Mouse (Mus musculus) G1E (cell line): ENCODE data around the gene Vps4a. TPM values are rescaled to one million over a fixed set of nuclear protein-coding genes. Genes with fewer than 3 reads are reported as not detected.
A peak's percentile ranks its signal among the peaks of the same experiment; 100 is the strongest.

Experiments
- ATAC-seq: 2 replicates; pipeline ENCODE4 v1.8.0; 2016; ENCODE audit warnings: mild to moderate bottlenecking; ENCODE audit not compliant: insufficient number of reproducible peaks, poor library complexity, low FRiP score, severe bottlenecking; ENCODE audit errors: extremely low read depth
- DNase-seq: peaks from one replicate; pipeline ENCODE4 v3.0.0; 2012; ENCODE audit warnings: low spot score
- H3K27me3 ChIP-seq: 2 replicates; pipeline ENCODE4 v1.6.1; 2012; ENCODE audit warnings: mild to moderate bottlenecking, low read length, inconsistent platforms; ENCODE audit not compliant: insufficient read depth
- H3K36me3 ChIP-seq: replicated peaks from 2 replicates; pipeline ENCODE3; 2012; ENCODE audit warnings: mild to moderate bottlenecking, inconsistent platforms
- H3K4me1 ChIP-seq: 2 replicates; pipeline ENCODE4 v1.6.1; 2012; ENCODE audit warnings: low read depth, low read length, inconsistent platforms, mixed read lengths; ENCODE audit not compliant: insufficient read depth
- H3K4me3 ChIP-seq: 2 replicates; pipeline ENCODE4 v1.5.1; 2012; ENCODE audit warnings: low read depth, mild to moderate bottlenecking, inconsistent platforms, low read length, moderate library complexity, mixed read lengths
- H3K9me3 ChIP-seq: replicated peaks from 2 replicates; pipeline ENCODE4 v1.6.1; 2012; ENCODE audit warnings: inconsistent platforms
- CTCF ChIP-seq: IDR thresholded peaks from 2 replicates; pipeline ENCODE4 v1.5.1; 2012; ENCODE audit warnings: low read depth, low read length, inconsistent platforms, mixed read lengths
- GATA1 ChIP-seq: IDR thresholded peaks from 2 replicates; pipeline ENCODE4 v1.6.1; 2012; ENCODE audit warnings: borderline replicate concordance, low read length, inconsistent platforms, mixed read lengths
- GATA2 ChIP-seq: IDR thresholded peaks from 2 replicates; pipeline ENCODE4 v1.6.1; 2012; ENCODE audit warnings: low read depth, low read length, inconsistent platforms, borderline replicate concordance
- POLR2AphosphoS5 ChIP-seq: IDR thresholded peaks from 2 replicates; pipeline ENCODE4 v1.6.1; 2012; ENCODE audit warnings: low read depth, low read length, inconsistent platforms; ENCODE audit not compliant: insufficient replicate concordance
- TAL1 ChIP-seq: conservative IDR thresholded peaks from 2 replicates; pipeline ENCODE4 v1.6.1; 2012; ENCODE audit warnings: low read depth, low read length, inconsistent platforms, mixed read lengths
- polyA plus RNA-seq: library from polyadenylated mRNA; stranded (reverse); fragments of >175 nt; gene quantifications from 2 replicates; pipeline ENCODE4 v1.2.3, GENCODE M21; 2012
- total RNA-seq, 2 experiments: library from RNA; stranded (forward) in 1 of 2; stranded (reverse) in 1 of 2; fragments of 200-1000 nt in 1 of 2; fragments of >200 nt in 1 of 2; fragmentation: Nextera tagmentation in 1 of 2; gene quantifications; 2 replicates each; pipeline ENCODE4 v1.2.3; 2014 to 2017

The Vps4a gene
- total and polyA plus RNA-seq, 3 experiments, result 22.0 to 51.2 (median 27.3) TPM

DNA sequence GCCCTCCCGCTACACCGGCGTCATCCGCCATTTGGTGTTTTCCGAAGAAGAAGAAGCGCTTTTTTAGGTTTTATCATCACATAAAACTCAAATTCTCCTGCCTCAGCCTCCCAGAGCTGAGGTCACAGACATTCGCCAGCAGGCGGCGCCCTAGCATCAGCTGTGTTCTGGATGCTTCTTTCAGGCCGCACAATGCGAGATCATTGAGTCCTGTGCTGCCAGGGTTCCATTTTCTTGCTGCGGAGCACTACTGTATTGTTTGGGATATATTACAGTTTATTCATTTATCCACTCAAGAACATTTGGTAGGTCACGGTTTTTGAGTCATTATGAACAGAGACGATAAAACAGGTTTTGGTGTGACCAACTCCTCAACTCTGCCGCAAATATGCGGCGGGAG is 54.3 kb downstream of the Vps4a start:
- DNase-seq, result no peak

DNA sequence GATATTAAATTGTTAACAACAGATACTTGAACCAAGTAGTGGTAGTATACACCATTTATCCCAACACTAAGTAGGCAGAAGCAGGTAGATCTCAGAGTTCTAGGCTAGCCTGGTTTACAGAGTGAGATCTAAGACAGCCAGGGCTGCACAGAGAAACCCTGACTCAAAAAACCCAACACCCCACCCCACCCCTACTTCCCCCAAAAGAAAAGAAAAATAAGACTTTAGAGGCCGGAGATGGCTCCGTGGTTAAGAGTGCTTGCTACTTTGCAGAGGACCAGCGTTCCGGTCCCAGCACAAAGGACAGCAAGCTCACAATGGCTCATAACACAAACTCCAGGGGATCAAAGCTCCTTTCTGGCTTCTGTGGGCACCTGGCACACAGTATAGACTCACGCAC is 55.0 kb downstream of the Vps4a start:
- peaks cover 87% of the 10 kb centered on the region for H3K36me3 ChIP-seq
- no peaks in the 10 kb centered on the region for H3K27me3 ChIP-seq

More for the DNA sequence above, 54.3 kb downstream of the Vps4a start:
- Histone ChIP-seq H3K27me3 (no peaks in the 10 kb centered on the region), H3K36me3 (peaks cover 87% of the 10 kb centered on the region), H3K9me3 (no peaks in the 10 kb centered on the region), H3K4me1 (no peaks in the 10 kb centered on the region), H3K4me3 (no peak overlapping the region)
- ATAC-seq, result no peak
- no peak for TF ChIP-seq POLR2AphosphoS5
- 0 out of 2 replicates have a peak, but pooled peaks have one; percentile 9 for TF ChIP-seq CTCF
- no peak for TF ChIP-seq TAL1

DNA sequence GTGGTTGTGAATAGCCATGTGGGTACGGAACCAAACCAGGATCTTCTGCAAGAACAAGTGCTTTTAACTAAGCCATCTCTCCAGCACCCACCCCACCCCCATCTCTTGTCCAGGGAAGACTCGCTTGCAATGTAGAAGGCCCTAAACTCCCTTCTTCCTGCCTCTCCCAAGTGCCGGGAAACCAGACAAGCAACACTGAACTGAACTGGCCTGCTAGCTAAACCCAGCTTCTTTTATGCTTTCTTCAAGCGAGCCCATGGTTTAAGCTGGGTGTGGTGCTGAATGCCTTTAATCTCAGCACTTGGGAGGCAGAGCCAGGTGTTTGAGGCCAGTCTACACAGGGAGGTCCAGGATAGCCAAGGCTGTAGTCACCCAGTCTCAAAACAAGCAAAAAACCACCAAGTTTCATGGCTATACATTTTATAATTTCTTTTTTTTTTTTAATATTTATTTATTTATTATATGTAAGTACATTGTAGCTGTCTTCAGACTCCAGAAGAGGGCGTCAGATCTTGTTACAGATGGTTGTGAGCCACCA is 57.6 kb downstream of the Vps4a start:
- H3K27me3 ChIP-seq, result no peaks in the 10 kb centered on the region
- TF ChIP-seq GATA1, result no peak
- TF ChIP-seq CTCF, result no peak
- TF ChIP-seq TAL1, result no peak
- TF ChIP-seq GATA2, result no peak
- TF ChIP-seq POLR2AphosphoS5, result no peak
- ATAC-seq (no peak), DNase-seq (no peak)
- H3K4me3 ChIP-seq, result no peak overlapping the region
- no peaks in the 10 kb centered on the region for H3K9me3 ChIP-seq
- H3K36me3 ChIP-seq, result peaks cover 85% of the 10 kb centered on the region
- H3K4me1 ChIP-seq, result peaks cover 6% of the 10 kb centered on the region

More for the DNA sequence above, 55.0 kb downstream of the Vps4a start:
- TF ChIP-seq GATA1, result no peak
- no peak for TF ChIP-seq CTCF
- no peak for TF ChIP-seq TAL1
- TF ChIP-seq GATA2, result no peak
- TF ChIP-seq POLR2AphosphoS5, result no peak
- no peak for DNase-seq
- Histone ChIP-seq H3K9me3 (no peaks in the 10 kb centered on the region), H3K4me1 (no peaks in the 10 kb centered on the region), H3K4me3 (no peak overlapping the region)
- no peak for ATAC-seq

DNA sequence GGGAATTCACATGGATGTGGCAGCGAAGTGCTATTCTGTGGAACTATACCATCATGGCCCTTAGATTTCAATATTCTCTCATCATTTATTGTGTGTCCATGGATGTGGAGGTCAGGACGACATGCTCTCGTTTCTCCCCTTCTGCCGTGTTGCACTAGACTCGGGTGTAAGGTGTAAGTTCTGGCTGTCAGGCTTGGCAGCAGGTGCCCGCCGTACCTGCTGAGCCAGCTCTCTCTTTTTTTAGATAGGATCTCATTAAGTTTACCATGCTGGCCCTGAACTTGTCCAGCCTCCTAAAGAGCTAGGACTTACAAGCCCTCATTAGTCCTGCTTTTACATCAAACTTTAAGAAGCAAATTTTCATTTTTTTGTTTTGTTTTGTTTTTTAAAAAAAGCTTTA is 59.5 kb downstream of the Vps4a start:
- Histone ChIP-seq H3K36me3 (peaks cover 88% of the 10 kb centered on the region), H3K9me3 (no peaks in the 10 kb centered on the region), H3K4me1 (peaks cover 22% of the 10 kb centered on the region), H3K27me3 (no peaks in the 10 kb centered on the region), H3K4me3 (no peak overlapping the region)
- DNase-seq (no peak), ATAC-seq (no peak)
- TF ChIP-seq CTCF (no peak), GATA1 (no peak), GATA2 (no peak), TAL1 (no peak), POLR2AphosphoS5 (no peak)

Other genes with a start within 250 kb of the Vps4a start
- not detected in 2 replicates for gene Has3, start 161.0 kb upstream of the Vps4a start, total RNA-seq (2014; fragmentation: Nextera tagmentation)
- 0.46 and 0.66 TPM in 2 replicates for gene Has3, start 161.0 kb upstream of the Vps4a start, total RNA-seq (2017)
- not detected in 2 replicates for gene Has3, start 161.0 kb upstream of the Vps4a start, polyA plus RNA-seq
- gene Utp4, start 137.6 kb upstream of the Vps4a start, total RNA-seq (2014; fragmentation: Nextera tagmentation), result 158 and 180 TPM in 2 replicates
- 75.8 and 79.9 TPM in 2 replicates for gene Utp4, start 137.6 kb upstream of the Vps4a start, total RNA-seq (2017)
- gene Utp4, start 137.6 kb upstream of the Vps4a start, polyA plus RNA-seq, result 23.9 and 30.7 TPM in 2 replicates
- 6.5 and 7.2 TPM in 2 replicates for gene Sntb2, start 95.5 kb upstream of the Vps4a start, total RNA-seq (2014; fragmentation: Nextera tagmentation)
- gene Sntb2, start 95.5 kb upstream of the Vps4a start, total RNA-seq (2017), result 8.9 and 9.4 TPM in 2 replicates
- 8.1 and 9.1 TPM in 2 replicates for gene Sntb2, start 95.5 kb upstream of the Vps4a start, polyA plus RNA-seq
- gene Pdf, start 17.4 kb downstream of the Vps4a start, total RNA-seq (2014; fragmentation: Nextera tagmentation), result 16.6 and 22.1 TPM in 2 replicates
- gene Pdf, start 17.4 kb downstream of the Vps4a start, total RNA-seq (2017), result 24.0 and 26.2 TPM in 2 replicates
- gene Pdf, start 17.4 kb downstream of the Vps4a start, polyA plus RNA-seq, result 9.5 and 11.7 TPM in 2 replicates
- 34.2 and 49.9 TPM in 2 replicates for gene Cog8, start 25.5 kb downstream of the Vps4a start, total RNA-seq (2014; fragmentation: Nextera tagmentation)
- 29.4 and 31.1 TPM in 2 replicates for gene Cog8, start 25.5 kb downstream of the Vps4a start, total RNA-seq (2017)
- gene Cog8, start 25.5 kb downstream of the Vps4a start, polyA plus RNA-seq, result 24.6 and 26.5 TPM in 2 replicates
- gene Nip7, start 25.7 kb downstream of the Vps4a start, total RNA-seq (2014; fragmentation: Nextera tagmentation), result 56.7 and 62.0 TPM in 2 replicates
- 35.5 and 39.7 TPM in 2 replicates for gene Nip7, start 25.7 kb downstream of the Vps4a start, total RNA-seq (2017)
- gene Nip7, start 25.7 kb downstream of the Vps4a start, polyA plus RNA-seq, result 8.9 and 9.1 TPM in 2 replicates
- not detected in 2 replicates for gene Tmed6, start 34.4 kb downstream of the Vps4a start, total RNA-seq (2014; fragmentation: Nextera tagmentation)
- gene Tmed6, start 34.4 kb downstream of the Vps4a start, total RNA-seq (2017), result not detected in 2 replicates
- gene Tmed6, start 34.4 kb downstream of the Vps4a start, polyA plus RNA-seq, result not detected in 2 replicates
- gene Terf2, start 65.3 kb downstream of the Vps4a start, total RNA-seq (2014; fragmentation: Nextera tagmentation), result 52.4 and 76.8 TPM in 2 replicates
- gene Terf2, start 65.3 kb downstream of the Vps4a start, total RNA-seq (2017), result 24.0 and 28.6 TPM in 2 replicates
- gene Terf2, start 65.3 kb downstream of the Vps4a start, polyA plus RNA-seq, result 24.9 and 25.8 TPM in 2 replicates
- 72.5 and 82.1 TPM in 2 replicates for gene Cyb5b, start 119.4 kb downstream of the Vps4a start, total RNA-seq (2014; fragmentation: Nextera tagmentation)
- 98.4 and 106 TPM in 2 replicates for gene Cyb5b, start 119.4 kb downstream of the Vps4a start, total RNA-seq (2017)
- 23.6 and 29.9 TPM in 2 replicates for gene Cyb5b, start 119.4 kb downstream of the Vps4a start, polyA plus RNA-seq